Mouse (Mus musculus) ES-Bruce4 (cell line): ENCODE measurements around the gene Galc. TPM values are rescaled to one million over a fixed set of nuclear protein-coding genes. Genes with fewer than 3 reads are reported as not detected.

Experiments
- H3K27ac ChIP-seq: 2 replicates; pipeline ENCODE4 v1.5.1; 2012; ENCODE audit warnings: low read length, inconsistent platforms; ENCODE audit not compliant: insufficient read depth
- H3K27me3 ChIP-seq: 2 replicates; pipeline ENCODE4 v1.6.1; 2012; ENCODE audit warnings: mild to moderate bottlenecking, low read length, inconsistent platforms; ENCODE audit not compliant: control insufficient read depth, poor library complexity, insufficient read depth, severe bottlenecking
- H3K36me3 ChIP-seq: 2 replicates; pipeline ENCODE4 v1.6.1; 2012; ENCODE audit warnings: inconsistent platforms, mild to moderate bottlenecking, low read length, moderate library complexity; ENCODE audit not compliant: control insufficient read depth, poor library complexity, insufficient read depth, severe bottlenecking
- H3K4me1 ChIP-seq: one replicate; pipeline ENCODE4 v1.8.1; 2011; ENCODE audit warnings: low read length; ENCODE audit not compliant: control insufficient read depth, insufficient read depth
- H3K4me3 ChIP-seq: 2 replicates; pipeline ENCODE4 v1.5.1; 2011; ENCODE audit warnings: low read depth, mild to moderate bottlenecking, low read length
- H3K9ac ChIP-seq: 2 replicates; pipeline ENCODE4 v1.6.1; 2012; ENCODE audit warnings: low read depth, mild to moderate bottlenecking, inconsistent platforms; ENCODE audit not compliant: poor library complexity, severe bottlenecking
- H3K9me3 ChIP-seq: replicated peaks from 2 replicates; pipeline ENCODE4 v1.6.1; 2012; ENCODE audit warnings: mild to moderate bottlenecking, low read length, inconsistent platforms; ENCODE audit not compliant: control insufficient read depth, poor library complexity, insufficient read depth, severe bottlenecking
- CTCF ChIP-seq: IDR thresholded peaks from one replicate; pipeline ENCODE4 v1.8.1; 2011; ENCODE audit warnings: low read depth, low read length
- EP300 ChIP-seq: IDR thresholded peaks from 2 replicates; pipeline ENCODE4 v1.6.1; 2011; ENCODE audit warnings: low read depth, low read length; ENCODE audit not compliant: insufficient read depth
- POLR2A ChIP-seq: IDR thresholded peaks from one replicate; pipeline ENCODE4 v1.8.1; 2011; ENCODE audit warnings: low read length; ENCODE audit not compliant: insufficient read depth
- polyA plus RNA-seq: library from polyadenylated mRNA; stranded (reverse); fragments of >200 nt; gene quantifications from 2 replicates; pipeline ENCODE4 v1.2.4, GENCODE M21; 2011; ENCODE audit warnings: low read depth; ENCODE audit not compliant: missing spikeins, insufficient read depth, insufficient read length

The Galc gene
- polyA plus RNA-seq, result 11.1 and 14.1 TPM in 2 replicates

- peak within 1 kb of the TSS; percentile 86 for H3K9ac ChIP-seq
- H3K36me3 ChIP-seq, result no peaks in the 10 kb centered on the region
- TF ChIP-seq EP300 (no peak), CTCF (no peak), POLR2A (no peak)
- H3K9me3 ChIP-seq, result no peaks in the 10 kb centered on the region
- H3K4me1 ChIP-seq, result no peaks in the 10 kb centered on the region
- H3K27ac ChIP-seq, result peak within 1 kb of the TSS; percentile 46
- H3K27me3 ChIP-seq, result no peaks in the 10 kb centered on the region
- H3K4me3 ChIP-seq, result peak within 1 kb of the TSS; percentile 89
These were observed at the start of gene Galc for GRCm38 (mm10) chr12:98258845-98259517. TSS of gene Galc (minus strand) at chr12:98259459.

GRCm38 (mm10) chr12:98307179-98307915 is 48.1 kb upstream of the Galc start:
- H3K4me3 ChIP-seq, result no peak overlapping the region
- no peaks in the 10 kb centered on the region for H3K27me3 ChIP-seq
- TF ChIP-seq EP300 (no peak), CTCF (no peak), POLR2A (no peak)
- H3K4me1 ChIP-seq, result no peaks in the 10 kb centered on the region
- no peaks in the 10 kb centered on the region for H3K36me3 ChIP-seq
- no peak overlapping the region for H3K9ac ChIP-seq
- no peak overlapping the region for H3K27ac ChIP-seq
- H3K9me3 ChIP-seq, result no peaks in the 10 kb centered on the region

DNA sequence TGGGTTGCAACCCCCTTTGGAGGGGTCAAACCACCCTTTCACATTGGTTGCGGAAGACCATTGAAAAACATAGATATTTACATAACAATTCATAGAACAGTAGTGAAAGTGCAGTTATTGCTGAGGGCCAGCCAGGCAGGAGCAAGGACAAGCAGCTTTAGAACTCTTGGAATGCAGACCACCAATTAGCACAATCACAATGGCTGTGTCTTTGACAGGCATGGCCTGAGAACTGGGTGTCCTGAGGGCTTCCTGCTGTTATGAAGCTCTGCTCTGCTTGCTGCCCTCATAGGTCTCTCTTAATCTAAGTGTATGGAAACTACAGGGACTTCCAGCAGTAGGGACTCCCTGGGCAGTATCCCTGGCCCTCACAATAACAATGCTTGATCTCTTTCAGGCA is 43.8 kb upstream of the Galc start:
- Histone ChIP-seq H3K4me1 (no peaks in the 10 kb centered on the region), H3K4me3 (no peak overlapping the region), H3K27ac (no peak overlapping the region), H3K9me3 (no peaks in the 10 kb centered on the region), H3K36me3 (no peaks in the 10 kb centered on the region), H3K27me3 (no peaks in the 10 kb centered on the region), H3K9ac (no peak overlapping the region)
- no peak for TF ChIP-seq CTCF
- TF ChIP-seq POLR2A, result no peak
- TF ChIP-seq EP300, result no peak

DNA sequence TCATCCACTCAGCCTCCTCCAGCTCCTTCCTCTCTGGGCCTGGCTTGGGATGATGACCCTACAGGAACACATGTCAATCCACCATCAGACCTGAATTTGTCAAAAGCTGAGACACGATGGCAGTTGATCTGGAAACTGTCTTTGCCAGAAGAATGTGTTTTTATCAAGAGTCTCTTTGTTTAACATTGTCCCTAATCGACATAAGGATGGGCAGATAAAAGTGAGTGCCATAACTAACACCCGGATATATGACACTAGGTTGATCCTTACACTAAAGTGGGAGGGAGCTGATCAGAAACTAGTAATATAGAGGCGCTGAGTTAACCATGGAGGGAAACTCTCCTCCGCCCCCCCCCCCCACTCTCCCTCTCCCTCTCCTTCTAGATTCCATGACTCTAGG is 42.7 kb upstream of the Galc start:
- Histone ChIP-seq H3K27me3 (no peaks in the 10 kb centered on the region), H3K4me1 (no peaks in the 10 kb centered on the region), H3K9ac (no peak overlapping the region), H3K36me3 (no peaks in the 10 kb centered on the region), H3K27ac (no peak overlapping the region), H3K9me3 (no peaks in the 10 kb centered on the region), H3K4me3 (no peak overlapping the region)
- TF ChIP-seq EP300, result no peak
- no peak for TF ChIP-seq CTCF
- no peak for TF ChIP-seq POLR2A

DNA sequence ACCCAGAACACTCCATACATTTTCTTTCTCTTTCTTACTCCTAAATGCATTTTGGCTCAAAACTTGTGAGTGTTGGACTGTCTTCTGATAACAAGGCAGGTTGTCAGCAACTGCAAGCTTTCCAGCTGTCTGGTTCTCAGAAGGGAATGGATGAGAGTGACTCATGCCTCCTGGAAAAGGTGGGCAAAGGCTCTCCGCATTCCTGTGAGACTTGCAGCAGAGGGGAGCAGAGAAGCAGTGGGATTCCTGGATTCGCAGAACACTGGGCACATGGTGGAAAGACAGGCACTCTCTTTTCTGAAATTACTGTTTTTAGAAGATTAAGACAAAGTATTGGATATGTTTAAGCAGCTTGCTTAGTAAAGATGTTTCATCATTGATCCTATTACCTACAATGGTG is 35.0 kb upstream of the Galc start:
- Histone ChIP-seq H3K27ac (no peak overlapping the region), H3K9ac (no peak overlapping the region), H3K9me3 (no peaks in the 10 kb centered on the region), H3K36me3 (no peaks in the 10 kb centered on the region), H3K27me3 (no peaks in the 10 kb centered on the region), H3K4me1 (no peaks in the 10 kb centered on the region), H3K4me3 (no peak overlapping the region)
- TF ChIP-seq EP300, result no peak
- no peak for TF ChIP-seq POLR2A
- TF ChIP-seq CTCF, result no peak

DNA sequence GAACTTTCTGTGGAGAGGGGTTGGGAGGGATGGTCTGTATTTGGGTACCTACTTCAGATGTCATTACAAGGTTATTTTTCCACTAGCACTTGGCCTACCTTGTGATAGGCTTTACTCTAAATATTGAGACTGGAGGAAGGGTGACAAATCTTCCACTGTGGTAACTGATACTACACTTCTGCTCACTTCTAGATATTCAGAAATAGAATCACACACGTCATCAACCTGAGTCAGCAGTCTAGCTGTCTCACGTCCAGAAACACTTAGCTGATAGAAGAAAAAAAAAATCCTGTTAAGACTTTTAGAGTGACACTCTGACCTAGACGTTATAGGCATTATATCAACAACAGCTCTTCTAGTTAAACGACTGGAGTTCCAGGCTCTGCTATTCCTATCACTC is 33.0 kb upstream of the Galc start:
- no peaks in the 10 kb centered on the region for H3K4me1 ChIP-seq
- no peak overlapping the region for H3K9ac ChIP-seq
- no peak overlapping the region for H3K27ac ChIP-seq
- no peak overlapping the region for H3K4me3 ChIP-seq
- TF ChIP-seq CTCF (no peak), POLR2A (no peak), EP300 (no peak)
- no peaks in the 10 kb centered on the region for H3K27me3 ChIP-seq
- no peaks in the 10 kb centered on the region for H3K9me3 ChIP-seq
- no peaks in the 10 kb centered on the region for H3K36me3 ChIP-seq
